Mouse (Mus musculus) neural tube, embryonic 13.5 days (tissue): ENCODE measurements around the gene Ptprh. TPM values are rescaled to one million over a fixed set of nuclear protein-coding genes. Genes with fewer than 3 reads are reported as not detected.
"Not testable (repeated sequence)": the region's sequence is repeated elsewhere in the genome, so short reads cannot be mapped to it uniquely, and the experiment has no call there.

Source experiments
- ATAC-seq: fragments of 200-750 bp; cut with Nextera tagmentation; 2 replicates; pipeline ENCODE4 v1.8.0; 2017; ENCODE audit warnings: low read depth, mild to moderate bottlenecking, moderate TSS enrichment, moderate library complexity
- H3K27ac ChIP-seq: fragments of 300-500 bp; sonication (generic); replicated peaks from 2 replicates; pipeline ENCODE4 v1.5.1; 2015; ENCODE audit warnings: moderate library complexity, mild to moderate bottlenecking, inconsistent platforms
- H3K27me3 ChIP-seq: fragments of 300-500 bp; sonication (generic); 2 replicates; pipeline ENCODE4 v1.6.1; 2015; ENCODE audit warnings: mild to moderate bottlenecking, inconsistent platforms
- H3K36me3 ChIP-seq: fragments of 300-500 bp; sonication (generic); 2 replicates; pipeline ENCODE4 v1.6.1; 2015; ENCODE audit warnings: mild to moderate bottlenecking, inconsistent platforms
- H3K4me1 ChIP-seq: fragments of 300-500 bp; sonication (generic); replicated peaks from 2 replicates; pipeline ENCODE4 v1.6.1; 2015; ENCODE audit warnings: inconsistent platforms
- H3K4me2 ChIP-seq: fragments of 300-500 bp; sonication (generic); 2 replicates; pipeline ENCODE4 v1.6.1; 2015; ENCODE audit warnings: inconsistent platforms, mild to moderate bottlenecking, moderate library complexity
- H3K4me3 ChIP-seq: fragments of 300-500 bp; sonication (generic); 2 replicates; pipeline ENCODE4 v1.5.1; 2015; ENCODE audit warnings: mild to moderate bottlenecking, inconsistent platforms
- H3K9ac ChIP-seq: fragments of 300-500 bp; sonication (generic); 2 replicates; pipeline ENCODE4 v1.6.1; 2015; ENCODE audit warnings: moderate library complexity, mild to moderate bottlenecking, inconsistent platforms
- H3K9me3 ChIP-seq: fragments of 300-500 bp; sonication (generic); 2 replicates; pipeline ENCODE4 v1.6.1; 2016; ENCODE audit warnings: inconsistent platforms
- WGBS: fragments of 180-500 bp; shearing (Covaris S2); methylation state at CpG from one replicate; pipeline ENCODE4 v1.1.7; 2015; 5-methylcytosine and 5-hydroxymethylcytosine counted together
- polyA plus RNA-seq: library from polyadenylated mRNA; unstranded; fragments of >200 nt; fragmentation: Nextera tagmentation; extraction: Ambion mirVana; gene quantifications from 2 replicates; pipeline ENCODE4 v1.2.1, GENCODE M21; 2015

The Ptprh gene
- polyA plus RNA-seq, 1 experiment from 2014 or later = 0.31 TPM

GRCm38 (mm10) chr7:4629586-4629985, 25.7 kb upstream of the Ptprh start:
- no peaks in the 10 kb centered on the region for H3K27me3 ChIP-seq
- H3K9ac ChIP-seq = no peak overlapping the region
- H3K27ac ChIP-seq = no peak overlapping the region
- no peak overlapping the region for H3K4me2 ChIP-seq
- peaks cover 65% of the 10 kb centered on the region for H3K36me3 ChIP-seq
- H3K9me3 ChIP-seq = no peaks in the 10 kb centered on the region
- no peaks in the 10 kb centered on the region for H3K4me1 ChIP-seq
- WGBS = 86% methylated on average over 5 of the region's 5 CpGs
- no peak overlapping the region for H3K4me3 ChIP-seq
- no peak for ATAC-seq

GRCm38 (mm10) chr7:4625928-4626327, 22.1 kb upstream of the Ptprh start:
- ATAC-seq = no peak
- Histone ChIP-seq H3K36me3 (peaks cover 31% of the 10 kb centered on the region), H3K4me1 (no peaks in the 10 kb centered on the region), H3K27ac (no peak overlapping the region), H3K9me3 (no peaks in the 10 kb centered on the region), H3K4me2 (no peak overlapping the region), H3K4me3 (no peak overlapping the region), H3K27me3 (no peaks in the 10 kb centered on the region), H3K9ac (no peak overlapping the region)
- WGBS = 92% methylated on average over 2 of the region's 2 CpGs

- WGBS = 31% methylated on average over 1 of the region's 1 CpGs
- Histone ChIP-seq H3K9me3 (no peaks in the 10 kb centered on the region), H3K4me1 (no peaks in the 10 kb centered on the region), H3K36me3 (peaks cover 15% of the 10 kb centered on the region), H3K4me3 (no peak overlapping the region), H3K9ac (no peak overlapping the region), H3K27me3 (no peaks in the 10 kb centered on the region), H3K27ac (no peak overlapping the region), H3K4me2 (no peak overlapping the region)
- no peak; the same call in 1 of the 2 replicates for ATAC-seq
Measured at GRCm38 (mm10) chr7:4624343-4624742, 20.5 kb upstream of the Ptprh start.

DNA sequence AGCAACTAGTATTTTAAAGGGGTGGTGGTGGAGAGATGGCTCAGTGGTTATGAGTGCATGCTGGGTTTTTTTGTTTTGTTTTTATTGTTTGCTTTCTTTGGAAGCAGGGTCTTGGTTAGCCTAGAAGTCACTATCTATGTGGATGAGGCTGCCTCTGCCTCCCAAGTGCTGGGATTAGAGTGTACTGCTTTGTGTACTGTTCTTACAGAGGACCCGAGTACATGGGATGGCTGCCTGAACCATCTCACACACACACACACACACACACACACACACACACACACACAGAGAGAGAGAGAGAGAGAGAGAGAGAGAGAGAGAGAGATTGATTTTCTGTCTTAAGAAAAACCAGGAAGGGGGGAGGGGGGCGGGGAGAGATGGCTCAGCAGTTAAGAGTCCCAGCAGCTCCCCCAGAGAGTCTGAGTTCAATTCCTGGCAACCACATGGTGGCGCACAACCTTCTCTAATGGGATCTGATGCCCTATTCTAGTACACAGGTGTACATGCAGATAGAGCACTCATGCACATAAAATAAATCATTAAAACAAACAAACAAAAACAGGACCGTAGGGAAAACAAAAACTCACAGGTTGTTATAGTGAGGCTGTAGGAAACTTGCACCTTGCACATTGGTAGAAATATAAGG, 19.8 kb upstream of the Ptprh start:
- Histone ChIP-seq H3K27me3 (no peaks in the 10 kb centered on the region), H3K9ac (no peak overlapping the region), H3K4me1 (no peaks in the 10 kb centered on the region), H3K27ac (no peak overlapping the region), H3K4me2 (no peak overlapping the region), H3K36me3 (peaks cover 9% of the 10 kb centered on the region), H3K9me3 (no peaks in the 10 kb centered on the region), H3K4me3 (no peak overlapping the region)
- WGBS = 29% methylated on average over 4 of the region's 4 CpGs
- peak; percentile 71; the same call in 1 of the 2 replicates for ATAC-seq

DNA sequence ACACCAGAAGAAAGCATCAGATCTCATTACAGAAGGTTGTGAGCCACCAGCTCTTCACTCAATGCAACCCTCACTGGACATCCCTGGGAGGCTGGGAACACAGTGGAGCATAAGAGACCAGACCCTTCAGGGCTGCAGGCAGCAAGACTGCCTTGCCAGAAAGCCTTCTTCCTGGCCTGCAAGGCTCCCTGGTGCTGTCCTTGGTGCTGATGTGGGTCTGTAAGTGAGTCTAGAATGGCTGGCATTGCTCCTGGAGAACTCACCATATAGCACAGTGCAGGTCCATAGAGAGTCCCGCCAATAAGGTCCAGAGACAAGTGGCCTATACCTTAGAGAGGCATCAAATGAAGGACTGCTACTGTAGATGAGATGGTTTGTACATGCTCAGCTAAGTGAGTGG, 16.1 kb upstream of the Ptprh start:
- Histone ChIP-seq H3K27me3 (no peaks in the 10 kb centered on the region), H3K27ac (no peak overlapping the region), H3K36me3 (no peaks in the 10 kb centered on the region), H3K4me2 (no peak overlapping the region), H3K9ac (no peak overlapping the region), H3K4me3 (no peak overlapping the region), H3K9me3 (no peaks in the 10 kb centered on the region), H3K4me1 (no peaks in the 10 kb centered on the region)
- ATAC-seq = no peak
- WGBS = 35% methylated on average over 1 of the region's 1 CpGs

- no peak overlapping the region for H3K27ac ChIP-seq
- no peaks in the 10 kb centered on the region for H3K36me3 ChIP-seq
- no peaks in the 10 kb centered on the region for H3K27me3 ChIP-seq
- H3K4me2 ChIP-seq = no peak overlapping the region
- no peak for ATAC-seq
- no peak overlapping the region for H3K9ac ChIP-seq
- no peaks in the 10 kb centered on the region for H3K4me1 ChIP-seq
- no peak overlapping the region for H3K4me3 ChIP-seq
- no peaks in the 10 kb centered on the region for H3K9me3 ChIP-seq
- 76% methylated on average over 14 of the region's 14 CpGs for WGBS
Measured at GRCm38 (mm10) chr7:4613740-4614403, 10.0 kb upstream of the Ptprh start.

DNA sequence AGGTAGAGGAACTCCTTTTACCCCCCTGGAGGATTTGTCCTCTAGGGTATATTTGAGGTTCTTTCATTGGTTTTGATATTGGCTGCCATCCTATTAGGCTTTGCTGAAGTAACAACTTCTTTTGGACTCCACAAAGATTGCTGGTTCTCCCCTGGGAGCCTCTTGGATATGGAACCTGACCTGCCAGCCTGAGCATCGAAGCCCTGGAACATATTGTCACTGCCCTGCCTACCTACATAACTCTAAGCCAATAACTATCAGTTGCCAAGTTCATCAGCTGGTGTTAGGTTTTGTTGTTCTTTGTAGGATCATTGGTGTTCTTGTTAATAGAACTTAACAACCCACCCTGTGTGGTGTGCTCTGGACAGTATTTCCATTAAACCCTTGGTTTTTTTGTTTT, 9.1 kb upstream of the Ptprh start:
- Histone ChIP-seq H3K9ac (no peak overlapping the region), H3K4me2 (no peak overlapping the region), H3K4me3 (no peak overlapping the region), H3K27me3 (no peaks in the 10 kb centered on the region), H3K4me1 (no peaks in the 10 kb centered on the region), H3K36me3 (no peaks in the 10 kb centered on the region), H3K27ac (no peak overlapping the region), H3K9me3 (no peaks in the 10 kb centered on the region)
- no peak for ATAC-seq
- WGBS = 80% methylated on average over 1 of the region's 1 CpGs

DNA sequence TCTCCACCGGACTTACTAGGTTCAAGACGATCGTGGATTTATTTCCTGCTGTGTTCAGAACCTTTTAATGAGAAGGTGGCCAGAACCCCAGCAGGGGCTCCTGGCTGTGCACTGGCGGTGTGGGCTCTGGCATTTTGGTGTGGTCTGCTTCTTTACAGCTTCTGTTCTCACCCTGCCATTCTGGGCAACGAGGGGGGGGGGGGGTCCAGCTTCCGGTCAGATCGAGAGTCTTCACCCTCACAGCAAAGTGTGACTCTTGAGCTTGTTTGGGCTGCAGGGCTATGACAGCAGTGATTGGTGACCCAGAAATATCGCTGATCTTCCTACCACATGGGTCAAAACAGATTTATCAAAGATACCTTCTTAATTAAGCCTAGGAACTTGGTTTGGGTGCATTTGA, 8.5 kb upstream of the Ptprh start:
- Histone ChIP-seq H3K9me3 (no peaks in the 10 kb centered on the region), H3K4me3 (no peak overlapping the region), H3K4me2 (no peak overlapping the region), H3K36me3 (no peaks in the 10 kb centered on the region), H3K27ac (no peak overlapping the region), H3K9ac (no peak overlapping the region), H3K4me1 (no peaks in the 10 kb centered on the region), H3K27me3 (no peaks in the 10 kb centered on the region)
- 71% methylated on average over 8 of the region's 8 CpGs for WGBS
- no peak for ATAC-seq

DNA sequence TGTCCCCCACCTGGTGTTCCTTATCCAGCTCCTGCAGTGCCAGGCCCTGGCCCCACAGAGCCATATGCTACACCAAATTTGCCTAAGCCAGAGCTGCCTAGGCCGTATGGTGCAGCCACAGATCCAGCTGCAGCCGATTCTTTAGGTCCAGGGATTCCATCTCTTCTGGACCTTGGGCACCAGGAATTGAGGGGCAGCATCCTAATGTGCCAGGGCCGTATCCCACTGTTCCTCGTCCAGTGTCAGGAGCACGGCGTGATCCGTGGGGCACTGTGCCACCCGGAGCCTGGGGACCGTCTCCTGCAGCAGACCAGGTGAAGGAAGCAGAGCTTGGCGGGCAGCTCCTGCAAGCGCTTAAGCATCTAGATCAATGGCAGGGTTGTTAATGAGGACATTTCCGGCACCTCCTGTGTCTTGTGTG, 8.1 kb upstream of the Ptprh start:
- H3K27me3 ChIP-seq = no peaks in the 10 kb centered on the region
- H3K36me3 ChIP-seq = no peaks in the 10 kb centered on the region
- no peak overlapping the region for H3K4me2 ChIP-seq
- no peaks in the 10 kb centered on the region for H3K4me1 ChIP-seq
- H3K9me3 ChIP-seq = no peaks in the 10 kb centered on the region
- no peak overlapping the region for H3K9ac ChIP-seq
- H3K4me3 ChIP-seq = no peak overlapping the region
- WGBS = 81% methylated on average over 12 of the region's 12 CpGs
- no peak overlapping the region for H3K27ac ChIP-seq
- no peak for ATAC-seq

DNA sequence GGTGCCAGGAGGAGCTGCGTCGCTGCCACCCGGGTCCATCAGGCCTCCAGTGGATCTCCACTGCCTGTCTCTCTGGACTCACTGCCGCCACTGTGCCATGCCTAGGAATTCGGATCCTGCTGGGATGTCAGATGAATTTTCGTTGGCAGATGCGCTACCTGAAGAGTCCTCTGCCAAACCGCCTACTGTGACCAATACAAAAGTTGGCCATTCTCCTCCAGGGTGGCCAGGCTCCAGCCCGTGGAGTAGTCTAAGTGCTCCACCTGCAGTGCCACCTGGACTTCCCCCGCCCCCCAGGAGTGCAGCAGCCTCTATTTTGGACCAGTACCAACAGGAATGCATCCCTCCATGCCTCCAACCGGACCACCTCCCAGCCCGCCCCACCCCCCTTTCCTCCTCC, 7.7 kb upstream of the Ptprh start:
- Histone ChIP-seq H3K4me3 (no peak overlapping the region), H3K4me1 (no peaks in the 10 kb centered on the region), H3K27me3 (no peaks in the 10 kb centered on the region), H3K36me3 (no peaks in the 10 kb centered on the region), H3K27ac (no peak overlapping the region), H3K9me3 (no peaks in the 10 kb centered on the region), H3K4me2 (no peak overlapping the region), H3K9ac (no peak overlapping the region)
- ATAC-seq = no peak
- WGBS = 83% methylated on average over 12 of the region's 12 CpGs

- no peaks in the 10 kb centered on the region for H3K4me1 ChIP-seq
- 70% methylated on average over 5 of the region's 5 CpGs for WGBS
Measured at GRCm38 (mm10) chr7:4608002-4608401, 4.2 kb upstream of the Ptprh start.

GRCm38 (mm10) chr7:4602969-4603368, 872 bp downstream of the Ptprh start:
- no peak for ATAC-seq
- no peak overlapping the region for H3K4me2 ChIP-seq
- no peak overlapping the region for H3K27ac ChIP-seq
- no peaks in the 10 kb centered on the region for H3K27me3 ChIP-seq
- 89% methylated on average over 6 of the region's 6 CpGs for WGBS
- H3K9me3 ChIP-seq = 0 out of 2 replicates have a peak, but pooled peaks cover 3% of the 10 kb centered on the region
- no peak overlapping the region for H3K4me3 ChIP-seq
- H3K36me3 ChIP-seq = no peaks in the 10 kb centered on the region
- no peaks in the 10 kb centered on the region for H3K4me1 ChIP-seq
- no peak overlapping the region for H3K9ac ChIP-seq

More at GRCm38 (mm10) chr7:4608002-4608401, 4.2 kb upstream of the Ptprh start:
- Histone ChIP-seq H3K9me3 (no peaks in the 10 kb centered on the region), H3K27ac (no peak overlapping the region), H3K4me2 (no peak overlapping the region), H3K9ac (no peak overlapping the region), H3K4me3 (no peak overlapping the region), H3K36me3 (no peaks in the 10 kb centered on the region), H3K27me3 (no peaks in the 10 kb centered on the region)
- ATAC-seq = no peak

- H3K36me3 ChIP-seq, H3K9me3 ChIP-seq, ATAC-seq, H3K4me3 ChIP-seq, H3K27me3 ChIP-seq, H3K4me2 ChIP-seq, H3K27ac ChIP-seq, H3K9ac ChIP-seq, H3K4me1 ChIP-seq: not testable (repeated sequence)
- 77% methylated on average over 4 of the region's 4 CpGs for WGBS
Measured at GRCm38 (mm10) chr7:4597046-4597445, 6.8 kb downstream of the Ptprh start.
